Mouse (Mus musculus): ENCODE results near the gene Ramp2. TPM values are rescaled to one million over a fixed set of nuclear protein-coding genes. Genes with fewer than 3 reads are reported as not detected.

Gene Ramp2
- total RNA-seq, 1 experiment from 2014 or later: not detected

DNA sequence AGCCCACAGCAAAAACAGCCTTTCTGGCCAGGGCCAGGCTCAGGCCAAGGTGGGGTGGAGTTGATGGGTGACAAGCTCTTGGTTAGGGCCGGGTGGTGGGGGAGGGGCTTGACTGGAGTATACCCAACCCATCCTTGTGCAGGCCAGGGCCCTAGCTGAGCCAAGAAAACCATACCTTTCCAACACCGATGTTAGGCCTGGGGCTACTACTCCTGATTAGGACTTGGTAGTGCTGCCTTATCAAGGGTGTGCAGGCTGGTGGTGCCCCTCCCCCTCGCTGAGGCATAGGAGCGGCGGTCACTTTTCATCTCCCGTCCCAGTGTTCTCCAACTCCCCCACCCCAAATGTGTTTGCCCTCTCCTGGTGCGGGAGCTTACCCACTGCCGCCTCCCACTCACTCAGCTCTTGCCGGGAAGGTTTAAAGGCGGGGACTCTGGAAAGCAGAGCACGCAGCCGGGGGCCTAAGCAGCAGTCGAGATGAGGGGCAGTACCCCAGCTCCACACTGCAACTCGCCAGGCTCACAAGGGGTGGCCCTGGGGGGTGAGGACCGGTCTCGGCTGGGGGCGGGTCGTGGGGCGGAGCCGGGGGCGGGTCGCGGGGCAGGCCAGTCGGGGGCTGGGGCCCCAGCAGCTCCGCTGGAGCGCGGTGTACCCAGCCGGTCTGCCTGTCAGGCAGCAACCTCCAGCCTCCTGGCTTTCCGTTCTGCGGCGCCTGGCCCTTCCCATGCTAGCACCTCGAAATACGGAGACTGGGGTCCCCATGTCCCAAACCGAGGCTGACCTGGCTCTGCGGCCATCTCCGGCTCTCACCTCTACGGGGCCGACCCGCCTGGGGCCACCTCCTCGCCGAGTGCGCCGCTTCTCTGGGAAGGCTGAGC is 14.4 kb downstream of the Ramp2 start, which contains the start of gene Wnk4:
Wnk4 (plus strand) TSS at position 620 of the 878 bp plus-strand sequence.
- ATAC-seq (replicated peaks in 1 of 2; ENCODE audit: insufficient read depth in 1 of 2, low FRiP score in 2 of 2, low TSS enrichment in 1 of 2, low read depth in 1 of 2, poor library complexity in 2 of 2, severe bottlenecking in 2 of 2): peak in 1 of 2 experiments; percentile 23; a peak in 3 of 4 replicates

DNA sequence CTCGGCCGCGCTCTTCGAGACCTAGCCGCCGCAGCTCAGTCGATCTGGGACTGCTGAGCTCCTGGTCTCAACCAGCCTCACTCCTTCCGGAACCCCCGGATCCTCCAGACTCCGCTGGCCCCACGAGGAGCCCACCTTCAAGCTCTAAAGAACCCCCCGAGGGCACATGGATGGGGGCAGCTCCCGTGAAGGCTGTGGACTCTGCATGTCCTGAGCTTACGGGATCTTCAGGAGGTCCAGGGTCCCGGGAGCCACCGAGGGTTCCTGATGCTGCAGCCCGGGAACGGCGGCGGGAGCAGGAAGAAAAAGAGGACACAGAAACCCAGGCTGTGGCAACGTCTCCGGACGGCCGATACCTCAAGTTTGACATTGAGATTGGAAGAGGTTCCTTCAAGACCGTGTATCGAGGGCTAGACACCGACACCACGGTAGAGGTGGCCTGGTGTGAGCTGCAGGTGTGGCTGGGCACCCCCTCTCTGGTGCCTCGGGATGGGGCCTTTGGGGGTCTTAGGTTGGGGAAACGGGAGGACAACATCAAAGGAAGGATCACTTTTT is 15.1 kb downstream of the Ramp2 start:
- 0 out of 4 replicates have a peak, but pooled peaks of 1 of the 2 experiments have one; percentile 5 for ATAC-seq (replicated peaks in 1 of 2; ENCODE audit: insufficient read depth in 1 of 2, low FRiP score in 2 of 2, low TSS enrichment in 1 of 2, low read depth in 1 of 2, poor library complexity in 2 of 2, severe bottlenecking in 2 of 2)

DNA sequence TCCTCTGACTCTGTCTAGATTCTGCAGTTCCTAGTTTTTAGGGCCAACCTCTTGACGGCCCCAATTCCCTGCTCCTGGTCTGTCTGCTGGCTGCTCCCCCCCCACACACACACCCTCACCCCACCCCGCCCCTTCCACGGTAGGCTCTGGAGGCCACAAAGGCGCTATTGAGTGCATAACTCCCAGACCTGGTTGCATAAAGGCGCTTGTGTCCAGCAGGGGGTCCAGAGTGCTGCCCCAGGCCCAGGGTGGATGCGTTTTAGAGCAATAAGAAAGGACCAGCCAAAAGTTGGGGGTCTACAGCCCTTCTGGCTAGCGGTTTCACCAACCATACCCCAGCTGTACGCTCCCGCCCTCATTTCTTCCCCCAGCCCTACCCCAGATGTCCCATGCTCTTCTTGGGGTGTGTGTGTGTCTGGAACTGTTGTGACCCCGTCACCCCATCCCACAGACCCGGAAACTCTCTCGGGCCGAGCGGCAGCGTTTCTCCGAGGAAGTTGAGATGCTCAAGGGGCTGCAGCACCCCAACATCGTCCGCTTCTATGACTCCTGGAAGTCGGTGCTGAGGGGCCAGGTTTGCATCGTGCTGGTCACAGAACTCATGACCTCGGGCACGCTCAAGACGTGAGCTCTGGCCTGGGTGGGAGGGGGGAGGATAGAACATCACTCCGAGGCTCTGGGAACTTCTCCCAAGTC is 16.6 kb downstream of the Ramp2 start:
- no peak for ATAC-seq (replicated peaks in 1 of 2; ENCODE audit: insufficient read depth in 1 of 2, low FRiP score in 2 of 2, low TSS enrichment in 1 of 2, low read depth in 1 of 2, poor library complexity in 2 of 2, severe bottlenecking in 2 of 2)

DNA sequence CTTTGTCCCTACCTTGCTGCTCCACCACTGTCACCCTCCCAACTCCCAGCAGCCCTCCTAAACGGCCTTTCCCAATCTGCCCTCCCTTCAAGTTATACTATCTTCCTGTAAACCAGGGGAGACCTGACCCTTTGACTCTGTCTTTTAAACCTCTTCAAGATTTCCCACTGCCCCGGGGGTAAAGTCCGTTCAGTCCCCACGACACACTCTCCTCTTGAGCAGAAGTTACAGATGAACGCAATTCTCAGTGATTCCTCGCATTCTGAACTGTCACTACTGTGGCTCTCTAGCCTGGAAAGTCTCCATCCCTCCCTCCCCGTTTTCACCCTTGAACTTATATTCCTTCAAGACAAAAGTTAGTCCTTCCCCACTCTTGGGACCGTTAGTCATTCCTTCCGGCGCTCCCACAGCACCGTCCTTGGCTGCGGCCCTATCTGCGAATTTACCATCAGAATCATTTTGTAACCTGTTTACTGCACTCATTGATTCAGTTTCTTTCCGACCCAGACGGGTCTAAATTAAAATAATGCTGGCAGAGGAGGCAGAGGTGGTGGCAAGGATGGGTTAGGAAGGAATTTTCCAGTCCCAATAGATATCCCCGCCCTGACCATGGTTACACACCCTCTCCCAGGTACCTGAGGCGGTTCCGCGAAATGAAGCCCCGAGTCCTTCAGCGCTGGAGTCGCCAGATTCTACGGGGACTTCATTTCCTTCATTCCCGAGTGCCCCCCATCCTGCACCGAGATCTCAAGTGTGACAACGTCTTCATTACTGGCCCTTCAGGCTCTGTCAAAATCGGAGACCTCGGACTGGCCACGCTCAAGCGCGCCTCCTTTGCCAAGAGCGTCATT is 17.5 kb downstream of the Ramp2 start:
- ATAC-seq (replicated peaks in 1 of 2; ENCODE audit: insufficient read depth in 1 of 2, low FRiP score in 2 of 2, low TSS enrichment in 1 of 2, low read depth in 1 of 2, poor library complexity in 2 of 2, severe bottlenecking in 2 of 2): no peak

GRCm38 (mm10) chr11:101263989-101264280 is 18.1 kb downstream of the Ramp2 start:
- no peak for ATAC-seq (replicated peaks in 1 of 2; ENCODE audit: insufficient read depth in 1 of 2, low FRiP score in 2 of 2, low TSS enrichment in 1 of 2, low read depth in 1 of 2, poor library complexity in 2 of 2, severe bottlenecking in 2 of 2)

GRCm38 (mm10) chr11:101264954-101265471 is 19.2 kb downstream of the Ramp2 start:
- no peak for ATAC-seq (replicated peaks in 1 of 2; ENCODE audit: insufficient read depth in 1 of 2, low FRiP score in 2 of 2, low TSS enrichment in 1 of 2, low read depth in 1 of 2, poor library complexity in 2 of 2, severe bottlenecking in 2 of 2)

- ATAC-seq (replicated peaks in 1 of 2; ENCODE audit: insufficient read depth in 1 of 2, low FRiP score in 2 of 2, low TSS enrichment in 1 of 2, low read depth in 1 of 2, poor library complexity in 2 of 2, severe bottlenecking in 2 of 2): no peak
Observed at GRCm38 (mm10) chr11:101265906-101266305, 20.1 kb downstream of the Ramp2 start.

- ATAC-seq (replicated peaks in 1 of 2; ENCODE audit: insufficient read depth in 1 of 2, low FRiP score in 2 of 2, low TSS enrichment in 1 of 2, low read depth in 1 of 2, poor library complexity in 2 of 2, severe bottlenecking in 2 of 2): no peak
Observed at GRCm38 (mm10) chr11:101269577-101270116, 23.8 kb downstream of the Ramp2 start.

DNA sequence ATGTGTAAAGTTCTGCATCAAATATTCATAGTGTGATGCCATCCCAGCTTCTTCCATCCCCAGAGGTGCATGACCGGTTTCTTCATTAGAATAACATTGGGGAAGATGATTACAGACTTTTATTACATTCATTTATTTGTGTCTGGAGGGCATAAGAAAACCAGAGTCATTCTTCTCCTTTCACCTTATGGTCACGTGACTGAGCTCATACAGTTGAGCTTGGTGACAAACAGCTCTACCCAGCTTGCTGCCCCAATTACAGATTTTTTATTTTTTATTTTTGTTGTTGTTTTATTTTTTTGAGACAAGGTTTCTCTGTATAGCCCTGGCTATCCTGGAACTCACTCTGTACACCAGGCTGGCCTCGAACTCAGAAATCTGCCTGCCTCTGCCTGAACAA is 26.6 kb downstream of the Ramp2 start:
- ATAC-seq (replicated peaks in 1 of 2; ENCODE audit: insufficient read depth in 1 of 2, low FRiP score in 2 of 2, low TSS enrichment in 1 of 2, low read depth in 1 of 2, poor library complexity in 2 of 2, severe bottlenecking in 2 of 2): no peak

- no peak for ATAC-seq (replicated peaks in 1 of 2; ENCODE audit: insufficient read depth in 1 of 2, low FRiP score in 2 of 2, low TSS enrichment in 1 of 2, low read depth in 1 of 2, poor library complexity in 2 of 2, severe bottlenecking in 2 of 2)
Observed at GRCm38 (mm10) chr11:101275309-101275708, 29.5 kb downstream of the Ramp2 start.

DNA sequence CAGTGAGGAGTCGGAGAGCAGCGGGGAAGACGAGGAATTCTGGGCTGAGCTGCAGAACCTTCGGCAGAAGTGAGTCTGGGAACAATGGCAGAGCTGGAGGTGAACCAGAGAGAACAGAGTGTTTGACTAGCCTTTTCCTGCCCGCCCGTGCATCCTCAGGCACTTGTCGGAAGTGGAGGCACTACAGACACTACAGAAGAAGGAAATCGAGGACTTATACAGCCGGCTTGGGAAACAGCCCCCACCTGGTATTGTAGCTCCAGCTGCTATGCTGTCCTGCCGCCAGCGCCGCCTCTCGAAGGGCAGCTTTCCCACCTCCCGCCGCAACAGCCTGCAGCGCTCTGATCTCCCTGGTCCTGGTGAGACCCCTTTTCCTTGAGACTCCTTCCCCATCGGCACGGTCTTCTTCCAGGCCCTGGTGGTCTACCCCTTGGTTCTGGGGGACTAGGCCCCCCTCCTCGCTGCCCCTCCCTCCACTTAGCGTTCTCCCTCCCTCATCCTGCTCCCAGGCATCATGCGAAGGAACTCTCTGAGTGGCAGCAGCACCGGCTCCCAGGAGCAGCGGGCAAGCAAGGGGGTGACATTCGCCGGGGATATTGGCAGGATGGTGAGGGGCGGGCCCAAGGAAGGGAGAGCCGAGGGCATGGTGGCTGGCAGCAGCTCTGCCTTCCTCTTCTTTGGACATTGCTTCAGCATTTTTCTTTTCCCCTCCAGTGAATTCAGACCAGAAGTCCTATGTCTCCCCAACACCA is 30.7 kb downstream of the Ramp2 start:
- ATAC-seq (replicated peaks in 1 of 2; ENCODE audit: insufficient read depth in 1 of 2, low FRiP score in 2 of 2, low TSS enrichment in 1 of 2, low read depth in 1 of 2, poor library complexity in 2 of 2, severe bottlenecking in 2 of 2): no peak

DNA sequence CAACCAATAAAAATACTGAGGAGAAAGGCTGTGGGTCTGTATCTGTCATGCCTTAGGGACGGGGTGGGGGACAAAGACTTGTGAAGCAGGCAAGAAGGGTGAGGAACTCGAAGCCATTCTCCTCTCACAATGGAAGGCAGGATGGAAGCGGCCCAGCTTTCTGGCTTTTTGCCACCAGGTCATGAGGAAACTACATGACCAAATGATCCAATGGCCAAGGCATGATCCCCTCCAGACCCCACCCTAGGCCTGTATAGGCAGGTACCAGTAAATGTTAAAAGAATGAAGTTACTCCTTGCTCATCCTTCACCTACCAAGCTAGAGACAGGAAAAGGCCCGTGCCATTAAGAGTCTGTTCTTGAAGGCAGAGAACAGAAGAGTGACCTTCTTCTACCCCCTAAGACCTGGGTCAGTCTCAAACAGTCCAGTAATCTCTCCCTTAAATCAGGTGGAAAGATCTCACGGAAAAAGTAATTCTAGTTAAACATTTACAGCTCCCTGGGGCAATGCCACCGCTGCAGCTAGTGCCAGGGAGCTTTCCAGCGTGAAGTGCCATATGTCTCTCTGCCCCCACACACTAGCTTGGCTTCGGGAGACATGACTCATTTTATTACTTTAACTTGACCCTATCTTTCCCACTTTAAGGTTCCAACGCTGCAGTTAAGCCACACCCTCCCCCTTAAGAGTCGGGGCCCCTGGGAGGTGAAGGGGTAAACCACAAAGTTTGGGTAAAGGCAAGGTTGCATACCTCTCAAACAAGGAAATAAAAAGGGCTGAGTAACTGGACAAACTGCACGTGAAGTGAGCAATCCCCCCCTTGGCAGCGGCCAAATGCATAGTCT is 31.8 kb downstream of the Ramp2 start:
- no peak for ATAC-seq (replicated peaks in 1 of 2; ENCODE audit: insufficient read depth in 1 of 2, low FRiP score in 2 of 2, low TSS enrichment in 1 of 2, low read depth in 1 of 2, poor library complexity in 2 of 2, severe bottlenecking in 2 of 2)

DNA sequence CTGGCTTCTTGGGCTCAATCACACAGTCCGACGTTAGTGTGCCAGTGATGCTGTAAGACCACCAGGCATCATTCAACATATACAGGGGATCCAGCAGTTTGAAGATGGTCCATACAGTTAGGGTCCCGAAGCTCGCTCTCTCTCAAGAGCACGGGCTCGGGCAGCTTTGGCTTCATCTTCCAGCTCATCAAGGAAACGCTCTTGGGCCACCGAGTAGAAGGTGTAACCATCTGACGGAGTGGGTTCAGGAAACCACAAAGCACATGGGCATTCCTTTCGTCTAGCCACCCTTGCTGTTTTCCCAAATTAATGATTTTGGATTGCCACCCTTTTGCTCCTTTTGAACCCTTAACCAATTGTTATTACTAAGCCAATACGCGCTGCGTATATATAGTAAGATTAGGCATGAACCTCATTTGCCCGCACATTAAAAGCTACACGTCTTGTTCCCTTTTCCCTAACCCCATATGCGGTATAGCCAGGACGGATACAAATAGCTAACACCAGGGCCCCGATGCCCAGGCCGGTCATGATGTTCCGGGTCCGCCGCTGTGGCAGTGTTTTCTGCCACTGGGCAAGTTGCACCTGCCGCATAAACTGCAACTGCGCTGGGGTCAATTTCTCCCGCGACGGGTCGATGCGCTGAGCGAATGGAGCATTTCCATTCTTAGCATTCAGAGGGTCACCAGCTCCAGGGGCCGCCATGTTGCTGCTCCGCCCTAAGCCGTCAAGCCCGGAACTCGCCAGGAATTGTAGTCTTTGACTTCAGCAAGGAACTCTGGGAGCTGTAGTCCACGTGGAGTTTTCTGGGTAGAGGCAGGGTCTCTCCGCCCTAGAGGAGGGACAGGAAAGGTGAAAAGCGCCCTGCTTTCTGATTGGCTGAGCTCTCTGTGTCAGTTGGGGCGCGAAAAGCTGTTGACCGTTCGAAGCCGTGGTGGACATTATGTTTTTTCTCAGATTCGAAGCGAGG is 32.7 kb downstream of the Ramp2 start, which contains the start of the genes Cntd1 and Coa3:
Cntd1 (plus strand) TSS at position 790 of the 970 bp plus-strand sequence.
Coa3 (minus strand) TSS at position 892 of the 970 bp plus-strand sequence.
- ATAC-seq (replicated peaks in 1 of 2; ENCODE audit: insufficient read depth in 1 of 2, low FRiP score in 2 of 2, low TSS enrichment in 1 of 2, low read depth in 1 of 2, poor library complexity in 2 of 2, severe bottlenecking in 2 of 2): peak; percentile 96 to 97

- 0 out of 4 replicates have a peak, but pooled peaks of 1 of the 2 experiments have one; percentile 7 for ATAC-seq (replicated peaks in 1 of 2; ENCODE audit: insufficient read depth in 1 of 2, low FRiP score in 2 of 2, low TSS enrichment in 1 of 2, low read depth in 1 of 2, poor library complexity in 2 of 2, severe bottlenecking in 2 of 2)
Observed at GRCm38 (mm10) chr11:101279193-101279569, 33.4 kb downstream of the Ramp2 start.
